Mouse (Mus musculus): ENCODE results near the gene Snapc3. TPM values are rescaled to one million over a fixed set of nuclear protein-coding genes. Genes with fewer than 3 reads are reported as not detected.

Snapc3 gene
- total RNA-seq (2015; ENCODE audit: low replicate concordance) = 7.7 and 18.1 TPM in 2 replicates
- total RNA-seq (2017; ENCODE audit: low replicate concordance) = 7.5 and 12.0 TPM in 2 replicates

GRCm38 (mm10) chr4:83417160-83417819, at the start of gene Snapc3:
TSS of gene Snapc3 (plus strand) at chr4:83417724.
- peak; percentile 99 for ATAC-seq (replicated peaks; ENCODE audit: low FRiP score, poor library complexity, severe bottlenecking)

DNA sequence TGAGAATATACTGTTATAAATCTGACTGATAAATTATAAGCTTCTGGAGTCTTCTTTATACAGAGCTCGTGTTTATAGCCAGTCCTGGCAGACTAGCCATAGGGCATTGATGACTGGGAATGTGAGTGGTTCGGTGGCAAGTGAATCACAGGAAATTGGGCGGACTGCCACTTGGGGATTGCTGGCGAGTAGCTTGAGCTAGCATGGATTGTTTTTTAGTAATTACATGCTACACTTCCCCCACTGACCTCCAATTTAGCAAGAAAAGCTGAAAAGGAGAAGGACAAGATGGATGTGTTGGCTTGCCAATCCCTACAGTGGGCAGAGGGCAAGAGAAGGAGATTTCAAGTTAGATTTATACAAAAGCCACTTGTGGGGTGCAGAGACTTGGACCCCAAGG, 44.1 kb upstream of the Snapc3 start:
- ATAC-seq (replicated peaks; ENCODE audit: low FRiP score, poor library complexity, severe bottlenecking) = no peak

DNA sequence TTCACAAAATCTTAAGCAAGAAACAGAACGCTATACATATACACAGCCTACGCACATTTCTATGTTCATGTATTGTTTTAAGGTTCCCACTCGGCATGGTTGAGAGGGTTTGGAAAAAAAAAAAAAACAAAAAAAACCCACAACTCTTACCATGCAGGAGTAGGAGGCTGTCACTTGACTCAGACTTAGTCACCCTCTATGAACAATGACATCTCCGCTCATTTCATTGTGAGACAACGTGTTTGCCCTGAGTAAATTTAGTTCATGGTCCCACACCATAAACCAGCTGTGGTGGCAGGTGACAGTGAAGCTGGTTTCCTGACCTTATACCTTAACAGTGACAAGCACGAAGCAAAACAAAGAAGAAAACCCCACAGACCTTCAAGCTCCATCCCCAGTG, 41.9 kb upstream of the Snapc3 start:
- ATAC-seq (replicated peaks; ENCODE audit: low FRiP score, poor library complexity, severe bottlenecking) = no peak

DNA sequence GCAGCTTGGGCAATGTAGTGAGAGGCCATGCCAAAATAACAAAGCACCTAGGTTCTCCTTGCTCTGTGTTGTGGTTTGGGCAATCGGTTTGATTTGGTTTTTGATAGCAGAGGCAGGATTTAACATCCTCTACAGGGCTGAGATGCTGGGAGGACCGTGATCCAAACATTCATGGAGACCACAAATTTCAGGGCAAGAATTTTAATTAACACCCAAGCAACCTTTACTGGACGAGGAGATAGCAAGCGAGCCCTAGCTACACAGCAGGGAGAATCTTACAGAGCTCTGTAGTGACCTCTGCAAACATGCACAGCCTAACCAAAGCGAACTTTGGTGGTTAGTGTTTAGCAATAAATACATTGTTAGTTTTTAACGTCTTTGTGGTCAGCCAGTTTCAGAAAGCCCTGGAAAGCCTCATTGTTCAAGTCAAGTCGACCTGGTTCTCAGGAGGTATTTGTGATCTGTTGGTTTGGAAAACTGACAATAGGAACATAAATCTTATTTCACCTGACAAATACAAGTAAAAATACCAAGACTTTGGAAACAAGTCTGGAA, 41.0 kb upstream of the Snapc3 start:
- no peak for ATAC-seq (replicated peaks; ENCODE audit: low FRiP score, poor library complexity, severe bottlenecking)

DNA sequence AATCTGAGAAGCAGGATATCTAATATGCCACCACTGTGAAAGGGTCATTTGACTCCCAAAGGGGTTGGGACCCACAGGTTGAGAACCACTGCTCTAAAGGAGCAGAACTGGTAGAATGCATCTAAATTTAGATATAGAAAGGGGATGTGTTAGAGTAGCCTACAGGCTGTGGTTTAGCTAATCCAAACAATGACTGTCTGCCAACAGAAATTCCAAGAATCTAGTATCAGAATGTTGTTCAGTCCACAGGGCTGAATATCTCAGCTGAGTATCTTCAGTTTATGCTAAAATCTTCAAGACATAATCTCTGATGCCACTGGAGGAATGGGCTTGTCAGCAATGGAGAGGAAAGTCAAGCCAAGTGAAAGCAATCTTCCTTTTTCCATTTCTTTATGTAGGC, 38.5 kb upstream of the Snapc3 start:
- no peak for ATAC-seq (replicated peaks; ENCODE audit: low FRiP score, poor library complexity, severe bottlenecking)

GRCm38 (mm10) chr4:83379746-83380145, 37.8 kb upstream of the Snapc3 start:
- no peak for ATAC-seq (replicated peaks; ENCODE audit: low FRiP score, poor library complexity, severe bottlenecking)

DNA sequence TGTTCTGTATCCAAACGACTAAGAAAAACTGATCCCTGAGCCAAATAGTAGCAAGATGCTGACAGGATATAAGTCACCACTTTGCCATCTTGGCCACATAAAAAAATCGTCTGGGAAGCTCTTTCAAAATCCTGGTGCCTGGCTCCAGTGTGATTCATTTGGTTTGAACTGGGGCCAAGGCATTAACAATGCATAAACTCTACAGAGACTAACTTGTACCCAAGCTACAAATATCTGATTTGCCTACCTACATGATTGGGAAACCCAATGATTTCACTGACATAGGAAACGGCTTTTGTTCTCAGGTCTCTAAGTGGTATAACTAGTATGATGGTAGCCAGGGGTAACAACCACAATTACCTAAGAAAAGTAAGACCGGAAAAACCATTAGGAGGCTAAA, 37.3 kb upstream of the Snapc3 start:
- no peak for ATAC-seq (replicated peaks; ENCODE audit: low FRiP score, poor library complexity, severe bottlenecking)

DNA sequence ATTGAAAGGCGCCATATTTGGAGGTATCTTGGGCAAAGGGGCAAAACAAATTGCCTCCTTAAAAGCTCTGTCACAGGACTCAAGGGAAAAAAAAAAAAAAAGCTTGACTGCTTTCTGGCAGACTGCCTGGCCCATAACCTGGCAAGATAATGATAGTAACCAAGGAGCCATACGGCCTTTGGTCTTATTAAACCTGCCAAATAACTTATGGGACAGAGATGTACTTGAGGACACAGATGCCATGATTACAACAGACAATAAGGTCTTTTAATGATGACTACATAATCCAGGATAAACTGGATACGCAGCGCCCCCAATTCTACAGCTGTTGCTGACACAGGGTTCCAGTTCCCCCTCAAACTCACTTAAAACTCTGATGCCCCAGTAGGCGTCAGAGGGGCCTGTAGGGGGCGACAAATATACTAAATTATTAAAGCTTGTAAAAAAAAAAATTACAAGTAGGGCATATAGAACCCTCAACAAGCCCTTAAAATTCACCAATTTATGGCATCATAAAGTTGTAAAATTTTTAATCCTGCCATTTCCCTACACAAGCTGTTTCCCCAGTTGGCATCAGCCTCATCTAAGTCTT, 33.5 kb upstream of the Snapc3 start:
- ATAC-seq (replicated peaks; ENCODE audit: low FRiP score, poor library complexity, severe bottlenecking) = 0 out of 2 replicates have a peak, but pooled peaks have one; percentile 43

GRCm38 (mm10) chr4:83385091-83385490, 32.4 kb upstream of the Snapc3 start:
- ATAC-seq (replicated peaks; ENCODE audit: low FRiP score, poor library complexity, severe bottlenecking) = no peak

GRCm38 (mm10) chr4:83390551-83390950, 27.0 kb upstream of the Snapc3 start:
- ATAC-seq (replicated peaks; ENCODE audit: low FRiP score, poor library complexity, severe bottlenecking) = no peak

- no peak for ATAC-seq (replicated peaks; ENCODE audit: low FRiP score, poor library complexity, severe bottlenecking)
Observed at GRCm38 (mm10) chr4:83391956-83392355, 25.6 kb upstream of the Snapc3 start.

- no peak for ATAC-seq (replicated peaks; ENCODE audit: low FRiP score, poor library complexity, severe bottlenecking)
Observed at GRCm38 (mm10) chr4:83393733-83394132, 23.8 kb upstream of the Snapc3 start.

GRCm38 (mm10) chr4:83396346-83396745, 21.2 kb upstream of the Snapc3 start:
- no peak for ATAC-seq (replicated peaks; ENCODE audit: low FRiP score, poor library complexity, severe bottlenecking)

GRCm38 (mm10) chr4:83396996-83397770, 20.3 kb upstream of the Snapc3 start:
- no peak for ATAC-seq (replicated peaks; ENCODE audit: low FRiP score, poor library complexity, severe bottlenecking)

GRCm38 (mm10) chr4:83398527-83398926, 19.0 kb upstream of the Snapc3 start:
- no peak for ATAC-seq (replicated peaks; ENCODE audit: low FRiP score, poor library complexity, severe bottlenecking)

- no peak for ATAC-seq (replicated peaks; ENCODE audit: low FRiP score, poor library complexity, severe bottlenecking)
Observed at GRCm38 (mm10) chr4:83400691-83401595, 16.6 kb upstream of the Snapc3 start.

- no peak for ATAC-seq (replicated peaks; ENCODE audit: low FRiP score, poor library complexity, severe bottlenecking)
Observed at GRCm38 (mm10) chr4:83401712-83402111, 15.8 kb upstream of the Snapc3 start.

GRCm38 (mm10) chr4:83407688-83408087, 9.8 kb upstream of the Snapc3 start:
- no peak for ATAC-seq (replicated peaks; ENCODE audit: low FRiP score, poor library complexity, severe bottlenecking)

GRCm38 (mm10) chr4:83409867-83410505, 7.5 kb upstream of the Snapc3 start:
- no peak for ATAC-seq (replicated peaks; ENCODE audit: low FRiP score, poor library complexity, severe bottlenecking)

Measured in erythroblast, adult 5-6 weeks (primary cell).